Mouse (Mus musculus) CH12.LX (cell line): ENCODE results near the gene Cxcl12.

Experiments
- CTCF ChIP-seq, 2 experiments: IDR thresholded peaks in 1 of 2; conservative IDR thresholded peaks in 1 of 2; 2 replicates each; pipeline ENCODE4 v1.5.1; 2011 to 2012; ENCODE audit warnings: low read depth in 2 of 2, low read length in 2 of 2, improper control_type of control experiment in 1 of 2, inconsistent platforms in 1 of 2, mild to moderate bottlenecking in 1 of 2, moderate library complexity in 1 of 2
- IRF4 ChIP-seq: IDR thresholded peaks from 2 replicates; pipeline ENCODE4 v1.6.1; 2014; ENCODE audit warnings: low read depth, mild to moderate bottlenecking, inconsistent platforms, low read length, improper control_type of control experiment
- MXI1 ChIP-seq: IDR thresholded peaks from 2 replicates; pipeline ENCODE4 v1.6.1; 2011; ENCODE audit warnings: mild to moderate bottlenecking, low read depth, low read length, improper control_type of control experiment
- POLR2A ChIP-seq: IDR thresholded peaks from 2 replicates; pipeline ENCODE4 v1.6.1; 2011; ENCODE audit warnings: low read depth, mild to moderate bottlenecking, improper control_type of control experiment, low read length
- POLR2AphosphoS2 ChIP-seq: IDR thresholded peaks from 2 replicates; pipeline ENCODE4 v1.6.1; 2011; ENCODE audit warnings: low read depth, low read length, improper control_type of control experiment

GRCm38 (mm10) chr6:117201396-117201795, 33.1 kb downstream of the Cxcl12 start:
- TF ChIP-seq POLR2A = no peak
- no peak for TF ChIP-seq MXI1
- no peak for TF ChIP-seq CTCF (conservative IDR thresholded peaks at IDR 0.05 in 1 of 2, IDR thresholded peaks at IDR 0.05 in 1 of 2; ENCODE audit: low read depth in 2 of 2, low read length in 2 of 2)
- no peak for TF ChIP-seq POLR2AphosphoS2
- TF ChIP-seq IRF4 = no peak
